Mouse (Mus musculus) embryo, embryonic 11 days (tissue): ENCODE measurements at regions not wholly inside any gene's neighbourhood (a gene's known extent, or its start where the extent isn't known, plus 50 kb on each side); places are given as distances from the start of the nearest gene placed in this dataset.

Experiments
- DNase-seq: peaks from one replicate; pipeline ENCODE4 v3.0.0-alpha.2; 2015

DNA sequence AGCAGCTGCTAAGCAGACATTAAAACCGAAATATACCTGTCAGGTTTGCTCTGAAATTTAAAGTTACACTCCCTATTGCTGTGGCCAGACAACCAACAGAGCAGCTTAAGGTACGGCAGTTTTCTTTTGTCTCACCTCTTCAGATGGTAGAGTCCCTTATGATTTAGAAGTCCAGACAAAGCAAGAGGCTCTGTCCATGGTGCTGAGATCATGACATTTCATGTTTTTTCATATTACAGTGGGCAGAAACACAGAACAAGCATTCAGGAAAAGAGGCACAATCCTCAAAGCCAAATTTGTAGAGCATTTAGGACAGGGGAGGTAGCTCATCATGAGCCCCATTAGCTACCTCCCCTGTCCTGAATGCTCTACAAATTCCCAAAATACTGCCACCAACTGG lies 620.0 kb downstream of the Dnah5 start:
- peak; percentile 43 for DNase-seq

DNA sequence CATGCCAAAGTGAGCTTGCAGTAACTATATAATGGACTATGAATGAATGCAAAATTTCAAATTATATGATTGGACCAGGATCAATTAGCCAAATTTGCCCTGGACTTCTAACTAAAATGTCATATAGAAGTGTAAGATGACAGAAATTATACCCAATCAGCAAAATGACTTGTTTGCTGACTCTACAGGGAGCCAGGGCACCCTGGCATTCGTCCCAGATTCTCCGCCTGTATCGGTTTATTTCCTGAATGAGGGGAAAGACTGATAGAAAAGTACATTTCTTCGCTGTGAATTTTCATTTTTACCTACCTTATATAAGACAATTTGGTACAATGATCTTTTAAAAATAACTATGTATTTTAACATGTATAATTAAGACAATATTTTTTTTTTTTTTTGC lies 631.3 kb downstream of the Dnah5 start:
- no peak for DNase-seq

DNA sequence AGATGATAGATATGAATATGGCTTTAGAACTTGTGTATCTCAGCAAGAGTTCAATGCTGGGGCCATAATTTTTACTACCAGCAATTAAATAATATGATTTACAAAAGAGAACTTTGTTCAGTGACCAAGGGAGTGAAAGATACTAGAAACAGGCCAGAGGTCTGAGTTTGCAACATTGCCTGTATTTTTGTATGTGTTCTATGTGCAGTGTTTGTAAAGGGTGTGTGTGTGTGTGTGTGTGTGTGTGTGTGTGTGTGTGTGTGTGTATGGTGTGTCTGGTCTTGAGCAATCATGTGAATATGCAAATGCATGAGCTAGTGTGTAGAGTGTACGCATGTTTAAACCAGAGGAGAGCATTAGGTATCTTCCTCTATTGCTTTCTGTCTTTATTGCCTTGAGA lies 636.8 kb downstream of the Dnah5 start:
- no peak for DNase-seq

DNA sequence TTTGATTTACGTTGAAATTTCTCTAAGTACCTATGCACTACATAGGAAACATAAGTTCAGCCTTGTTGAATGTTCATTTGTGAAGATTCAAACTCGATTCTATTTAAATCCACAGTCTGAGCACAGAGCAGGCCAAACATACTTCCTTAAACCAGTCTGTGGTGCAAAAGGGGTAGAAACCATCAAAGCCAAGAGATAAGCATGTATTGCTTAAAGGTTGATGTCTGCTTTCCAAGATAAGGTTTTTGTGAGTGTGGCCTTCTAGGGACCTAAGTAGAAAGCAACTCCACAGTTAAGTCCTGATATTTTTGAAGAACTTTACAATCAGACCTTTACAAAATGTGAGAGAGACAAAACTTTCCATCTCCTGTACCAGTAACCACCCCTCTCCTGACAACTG lies 652.9 kb downstream of the Dnah5 start:
- DNase-seq = no peak

DNA sequence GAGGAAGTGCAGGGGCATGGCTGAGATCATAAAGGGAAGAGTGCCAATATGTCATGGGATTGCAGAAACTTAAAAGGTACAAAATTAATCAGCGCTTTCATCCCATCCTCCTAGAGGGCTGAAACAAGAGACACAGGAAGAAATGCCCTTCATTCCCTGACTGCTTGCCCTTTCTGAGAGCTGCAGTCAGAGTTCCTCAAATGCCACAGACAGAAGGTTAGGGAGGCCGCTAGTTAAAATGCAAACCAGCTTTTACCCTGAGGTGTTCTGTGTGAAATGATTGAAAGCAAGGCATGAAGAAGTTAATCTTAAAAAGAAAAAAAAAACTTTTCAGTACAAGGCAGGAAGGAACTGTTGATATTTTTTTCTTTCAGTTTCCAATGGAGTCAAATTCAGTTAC lies 654.6 kb downstream of the Dnah5 start:
- DNase-seq = peak; percentile 0

DNA sequence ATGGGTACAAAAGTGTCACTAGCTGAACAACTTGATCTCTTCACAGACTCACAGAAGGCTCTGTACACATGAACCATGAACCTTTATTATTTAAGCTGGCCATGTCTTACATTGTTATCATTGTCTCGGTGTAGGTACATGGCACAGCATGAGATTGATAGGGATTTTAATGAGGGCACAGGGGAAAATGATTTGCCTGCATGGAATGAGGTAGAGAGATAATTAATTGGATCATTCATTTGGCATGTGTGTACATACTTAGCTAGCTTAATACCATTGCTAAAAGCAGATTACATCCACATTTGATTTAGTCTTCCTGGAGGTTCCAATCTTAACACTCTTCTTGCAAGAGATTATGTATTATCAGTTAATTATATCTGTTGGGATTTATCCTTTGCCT lies 660.5 kb downstream of the Dnah5 start:
- DNase-seq = no peak

DNA sequence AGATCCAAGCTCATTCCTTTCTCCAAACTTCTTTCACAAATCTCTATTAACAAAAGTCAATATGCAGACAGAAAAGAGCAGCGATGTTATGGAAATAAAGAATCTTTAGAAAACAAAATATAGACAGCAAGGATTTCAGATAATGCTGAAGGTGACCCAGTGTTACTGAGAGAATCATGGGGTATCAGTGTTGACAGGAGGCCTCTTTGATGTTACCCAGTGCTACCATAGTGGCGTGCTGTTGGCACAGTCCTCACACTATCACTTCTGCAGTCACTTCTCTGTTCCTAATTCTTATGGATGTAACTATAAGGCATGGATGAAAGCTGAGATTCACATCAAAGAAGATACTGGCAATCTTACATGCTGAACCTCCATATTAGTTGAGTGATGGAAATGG lies 661.4 kb downstream of the Dnah5 start:
- no peak for DNase-seq

DNA sequence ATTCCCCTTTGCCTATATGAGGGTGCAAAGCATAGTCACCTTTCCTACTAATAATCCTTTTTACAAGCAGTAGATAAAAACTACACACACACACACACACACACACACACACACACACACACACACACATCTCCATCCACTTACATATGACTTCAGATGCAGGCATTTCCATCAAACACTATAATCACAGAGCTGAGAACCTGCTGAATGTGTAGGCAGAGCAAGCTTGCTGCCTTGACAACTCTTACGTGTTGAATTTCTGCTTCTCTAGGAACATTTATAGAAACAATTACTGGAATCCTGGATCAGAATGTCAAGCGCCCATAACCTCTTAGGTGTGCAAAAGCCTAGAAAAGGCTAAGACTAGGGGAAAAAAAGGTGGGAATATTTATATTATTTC lies 669.4 kb downstream of the Dnah5 start:
- no peak for DNase-seq

DNA sequence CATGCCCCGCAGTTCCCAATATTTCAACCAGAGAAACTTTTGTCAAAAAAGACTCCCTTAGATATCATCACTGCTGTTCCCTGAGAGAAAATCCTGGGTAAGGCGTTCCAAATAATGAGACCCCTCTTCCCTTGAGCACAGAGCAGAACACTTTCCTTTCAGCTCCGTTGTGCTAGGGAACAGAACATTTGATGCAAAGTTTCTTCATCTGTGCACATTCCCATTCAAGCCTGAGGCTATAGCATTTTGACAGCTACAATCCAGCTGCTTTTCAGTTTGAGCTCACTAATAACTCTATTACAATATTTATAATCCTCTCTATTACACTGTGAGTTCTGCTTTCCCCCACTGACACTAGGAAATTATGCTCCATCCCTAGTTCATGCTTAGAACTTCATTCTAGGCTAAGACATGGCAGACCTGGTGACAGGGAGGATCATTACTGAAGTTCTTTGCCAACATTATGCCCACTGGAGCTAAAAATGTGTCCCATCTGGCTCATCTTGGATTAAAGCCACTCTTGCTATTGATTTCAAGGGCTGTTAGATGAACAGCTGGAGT lies 692.8 kb downstream of the Dnah5 start:
- no peak for DNase-seq

DNA sequence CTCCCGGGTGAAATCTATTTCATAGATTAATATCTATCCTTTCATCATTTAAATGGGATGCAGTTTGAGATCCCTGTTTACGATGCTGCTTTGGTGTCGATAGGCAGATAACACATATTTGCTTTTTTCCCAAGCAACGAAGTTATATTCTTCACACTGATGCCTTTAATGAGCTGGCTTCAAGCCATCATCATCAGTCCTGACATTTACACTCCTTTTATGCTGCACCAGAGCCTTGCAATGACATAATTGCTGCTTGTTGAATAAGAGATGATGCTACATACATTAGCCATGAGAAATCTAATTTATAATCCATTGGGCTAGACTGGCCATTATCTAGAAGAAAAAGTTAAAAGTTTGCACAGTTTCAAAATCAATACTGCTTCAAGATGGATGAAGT lies 718.9 kb downstream of the Dnah5 start:
- DNase-seq = no peak

DNA sequence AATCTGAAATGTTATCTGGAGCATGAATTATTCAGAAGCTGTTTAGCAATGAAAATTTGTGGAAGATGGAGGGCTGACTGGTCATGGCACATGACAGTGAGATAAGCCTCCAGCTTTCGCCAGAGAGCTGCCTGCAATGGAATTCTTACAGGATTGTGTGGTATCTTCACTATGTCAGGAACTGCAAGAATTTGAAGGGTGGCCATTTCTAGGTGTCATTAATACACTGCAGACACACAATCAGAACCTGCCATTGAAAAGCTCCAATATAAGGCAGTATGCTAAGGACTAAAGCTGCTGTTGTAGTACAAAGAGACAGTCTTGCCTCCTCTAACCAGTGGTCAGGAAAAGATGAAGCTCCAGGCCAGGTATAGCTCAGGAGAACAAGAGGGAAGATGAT lies 744.7 kb downstream of the Dnah5 start:
- no peak for DNase-seq
